Mouse (Mus musculus) layer of hippocampus, adult 9-11 months (tissue): ENCODE results near the gene Arhgap29.

Experiments
- DNase-seq: peaks from one replicate; pipeline ENCODE4 v3.0.0; 2022

Arhgap29 gene

DNA sequence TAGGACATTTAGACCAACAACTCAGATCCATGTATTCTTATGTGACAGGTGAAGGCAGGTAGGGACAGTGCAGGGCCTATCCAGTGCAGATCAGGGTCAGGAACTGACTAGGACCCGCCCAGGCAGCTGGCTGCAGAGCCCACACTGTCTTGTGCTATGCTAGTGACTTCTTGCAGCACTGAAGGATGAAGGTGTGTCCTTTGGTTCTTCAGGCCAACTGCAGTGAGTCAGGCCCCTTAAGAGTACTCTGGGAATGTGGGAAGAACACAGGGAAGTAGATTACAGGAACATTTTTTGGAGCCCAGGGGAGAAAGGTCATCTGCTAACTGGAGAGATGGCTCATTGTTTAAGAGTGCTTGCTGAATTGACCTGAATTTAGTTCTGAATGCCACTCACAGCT, 60.1 kb downstream of the Arhgap29 start:
- DNase-seq = no peak

DNA sequence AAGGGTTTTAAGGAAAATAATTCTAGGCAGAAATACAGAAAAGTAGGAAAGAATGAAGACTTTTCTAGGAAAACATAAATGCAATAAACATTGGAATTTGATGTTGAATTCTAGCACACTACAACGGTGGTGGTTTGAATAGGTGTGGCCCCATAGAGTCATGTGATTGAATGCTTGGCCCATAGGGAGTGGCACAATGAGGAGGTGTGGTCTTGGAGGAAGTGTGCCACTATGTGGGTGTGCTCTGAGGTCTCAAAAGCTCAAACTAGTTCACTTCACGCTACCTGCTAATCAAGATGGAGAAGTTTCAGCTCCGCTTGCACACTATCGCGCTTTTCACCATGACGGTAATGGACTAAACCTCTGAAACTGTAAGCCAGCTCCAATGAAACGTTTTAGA, 66.1 kb downstream of the Arhgap29 start:
- no peak for DNase-seq

DNA sequence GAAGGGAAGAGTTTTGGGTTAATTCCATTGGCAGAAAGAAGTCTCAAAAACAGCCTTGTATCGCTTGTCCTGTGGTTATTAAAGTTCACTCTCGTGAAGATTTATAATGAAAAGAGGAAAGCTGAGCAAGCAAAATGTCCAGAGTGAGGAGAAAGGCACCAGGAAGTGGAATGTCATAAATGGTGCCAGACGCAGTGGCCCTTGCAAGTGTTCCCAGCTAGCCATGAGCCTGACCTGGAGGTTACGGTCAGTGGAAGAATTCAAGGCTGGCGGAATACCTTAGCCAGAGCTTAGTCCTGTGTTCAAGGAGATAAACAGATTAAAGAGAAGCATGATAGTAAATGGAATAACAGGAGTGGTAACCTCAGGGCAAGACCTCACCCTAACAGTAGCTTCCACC, 66.8 kb downstream of the Arhgap29 start:
- DNase-seq = no peak

DNA sequence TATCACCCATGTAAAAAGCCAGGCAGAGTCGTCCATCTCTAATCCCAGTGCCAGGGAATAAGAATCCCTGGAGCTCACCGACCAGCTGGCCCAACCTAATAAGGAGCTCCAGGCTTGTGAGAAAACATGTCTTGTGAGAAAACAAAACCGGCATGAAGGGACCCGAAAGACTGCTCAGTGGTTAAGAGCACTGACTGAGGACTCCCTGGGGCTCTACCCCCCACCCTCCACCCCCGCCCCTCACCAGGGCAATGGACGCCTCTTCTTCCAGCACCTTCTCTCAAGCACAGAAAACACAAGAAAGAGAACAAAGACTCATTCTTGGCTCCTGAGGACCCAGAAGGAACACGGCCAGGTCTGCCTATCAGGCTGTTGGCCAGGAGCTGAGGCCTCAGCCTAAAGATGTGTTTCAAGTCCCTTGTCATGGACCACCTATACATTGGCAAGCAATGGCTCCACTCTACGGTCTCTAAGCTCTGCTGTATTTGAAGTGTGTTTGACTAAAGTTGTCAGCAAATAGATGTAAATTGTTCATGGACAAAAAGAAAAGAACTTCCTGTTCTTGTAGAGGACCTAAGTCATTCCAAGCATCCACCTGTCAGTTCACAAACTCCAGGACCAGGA, 68.8 kb downstream of the Arhgap29 start:
- no peak for DNase-seq

DNA sequence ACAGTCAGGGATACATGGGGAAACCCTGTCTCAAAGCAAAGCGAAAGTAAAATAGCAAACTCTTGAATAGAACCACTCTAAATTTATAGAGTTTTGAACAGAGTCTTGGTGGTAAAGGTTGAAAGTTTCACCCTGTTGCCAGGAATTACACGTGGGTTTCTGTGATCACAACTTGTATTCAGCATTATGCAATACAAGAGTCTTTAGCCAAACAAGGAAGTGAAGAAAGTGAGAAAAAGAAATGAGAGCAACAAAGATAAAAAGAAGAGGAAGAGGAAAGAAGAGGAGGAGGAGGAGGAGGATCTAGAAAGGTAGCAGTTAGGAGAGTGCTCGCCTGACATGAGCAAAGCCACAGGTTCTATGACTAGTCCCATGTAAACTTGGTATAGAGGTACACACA, 70.0 kb downstream of the Arhgap29 start:
- no peak for DNase-seq

DNA sequence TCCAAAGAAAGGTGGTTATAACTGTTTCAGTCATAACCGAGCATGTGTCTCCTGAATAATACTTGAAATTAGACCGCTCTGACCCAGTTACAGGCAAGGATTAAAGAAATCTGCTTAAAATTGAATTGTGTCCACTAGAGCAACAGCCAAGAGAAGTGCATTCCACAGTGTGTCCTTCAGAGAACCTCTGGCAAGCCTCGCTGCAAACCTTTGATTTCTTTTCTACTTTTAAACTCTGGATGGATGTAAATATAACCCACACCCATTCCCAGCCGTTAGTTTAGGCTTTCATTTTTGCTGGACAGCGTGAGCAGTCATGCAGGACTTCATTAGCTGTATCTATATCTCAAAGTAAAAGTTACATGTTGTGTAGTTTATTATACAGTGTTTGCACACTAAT, 74.3 kb downstream of the Arhgap29 start:
- no peak for DNase-seq

DNA sequence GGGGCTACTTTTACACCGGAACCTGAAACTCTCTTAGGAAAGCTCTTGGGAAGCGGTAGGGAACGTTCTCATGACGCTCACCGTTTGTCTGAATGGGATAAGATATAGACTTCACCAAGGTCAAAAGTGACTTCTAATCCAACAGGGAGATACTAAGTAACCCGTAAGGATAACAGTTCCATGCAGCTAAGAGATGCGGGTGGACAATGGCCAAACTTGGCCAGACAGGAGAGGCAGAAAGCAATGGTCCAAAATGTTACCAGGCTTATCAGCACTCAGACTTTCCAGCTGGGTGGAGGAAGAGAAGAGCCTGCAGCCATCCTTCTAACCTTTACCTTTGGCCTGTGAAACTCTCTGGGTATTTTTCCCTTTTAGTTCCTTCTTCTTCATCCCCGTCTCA, 75.4 kb downstream of the Arhgap29 start:
- DNase-seq = no peak

DNA sequence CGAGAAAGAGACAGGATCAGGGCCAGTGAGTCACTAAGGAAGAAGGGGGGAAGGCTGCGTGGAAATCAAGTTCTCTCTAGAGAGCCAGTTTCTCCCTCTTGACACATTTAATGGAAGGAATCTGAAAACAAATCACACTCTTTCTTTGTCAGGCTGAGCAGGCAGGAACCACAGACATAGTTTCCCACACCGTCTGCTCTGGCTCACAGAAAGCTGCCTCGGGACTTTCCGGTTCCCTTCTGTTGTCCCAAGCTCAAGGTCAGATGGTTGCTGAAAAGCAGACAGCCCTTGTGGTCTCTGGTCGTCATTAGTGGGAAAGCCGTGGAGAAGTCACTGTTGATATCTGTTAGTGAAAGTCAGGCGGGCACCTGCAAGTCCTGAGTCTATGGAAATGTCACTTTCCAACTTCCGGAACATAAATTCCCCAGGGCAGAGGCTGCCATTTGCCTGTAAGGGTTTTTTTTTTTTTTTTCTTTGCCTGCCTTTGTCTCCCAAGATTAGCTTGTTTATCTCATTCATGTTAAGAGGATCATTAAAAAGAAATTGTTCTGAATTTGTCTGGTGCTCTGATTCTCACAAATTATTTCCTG, 81.0 kb downstream of the Arhgap29 start:
- no peak for DNase-seq

DNA sequence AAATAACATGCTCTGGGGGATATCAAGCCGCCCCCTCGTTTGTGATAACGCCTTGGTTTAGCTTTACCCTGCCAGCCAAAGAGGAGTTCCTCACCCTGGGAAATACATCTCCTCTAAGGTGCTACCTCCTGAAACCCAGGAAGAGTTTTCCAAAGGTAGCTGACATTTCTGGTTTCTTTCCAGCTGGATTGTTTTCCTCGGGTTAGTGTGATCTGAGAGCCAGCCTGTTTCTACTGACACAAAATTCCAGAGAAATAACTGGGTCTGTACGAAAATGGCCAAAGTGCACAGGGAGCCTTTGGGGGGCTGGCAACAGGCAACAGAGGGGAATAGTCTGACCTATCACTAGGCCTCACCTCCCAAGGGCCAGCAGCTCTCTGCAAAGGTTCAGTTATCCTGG, 81.9 kb downstream of the Arhgap29 start:
- no peak for DNase-seq

DNA sequence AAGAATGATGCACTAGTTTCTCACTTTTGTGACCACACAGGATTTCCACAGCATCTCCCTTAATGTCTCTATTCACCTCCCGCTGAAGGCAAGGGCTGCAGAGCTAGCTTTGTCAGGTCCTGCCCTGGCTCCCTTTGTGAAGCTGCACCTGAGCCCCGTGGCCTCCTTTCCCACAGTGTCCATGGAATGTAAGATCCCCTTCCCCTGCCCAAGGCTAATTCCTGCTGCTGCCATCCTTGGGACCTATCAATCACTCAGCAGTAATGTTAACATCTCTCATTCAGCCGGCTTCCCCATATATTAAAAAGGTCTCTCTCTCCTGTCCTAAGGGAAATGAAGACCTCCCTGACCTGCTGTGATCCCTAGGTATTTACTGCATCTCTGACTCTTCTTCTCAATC, 82.8 kb downstream of the Arhgap29 start:
- DNase-seq = no peak

DNA sequence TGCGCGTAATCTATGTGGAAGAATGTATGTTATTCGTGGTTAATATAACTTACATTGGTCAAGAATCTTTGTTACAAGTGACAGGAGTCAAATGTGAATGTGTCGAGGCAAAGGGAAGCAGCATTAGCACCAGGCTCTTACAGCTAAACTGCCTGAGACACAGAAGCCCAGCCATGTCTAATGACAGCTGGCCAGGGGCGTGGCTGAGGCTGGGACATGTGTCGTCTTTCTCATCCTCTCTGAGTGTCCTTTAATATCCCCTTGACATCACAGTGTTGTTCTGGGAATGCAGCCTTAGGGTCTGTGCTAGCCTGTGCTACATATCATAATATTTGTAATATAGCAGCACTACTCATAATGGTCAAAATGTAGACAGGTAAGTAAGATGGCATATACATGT, 88.2 kb downstream of the Arhgap29 start:
- no peak for DNase-seq

DNA sequence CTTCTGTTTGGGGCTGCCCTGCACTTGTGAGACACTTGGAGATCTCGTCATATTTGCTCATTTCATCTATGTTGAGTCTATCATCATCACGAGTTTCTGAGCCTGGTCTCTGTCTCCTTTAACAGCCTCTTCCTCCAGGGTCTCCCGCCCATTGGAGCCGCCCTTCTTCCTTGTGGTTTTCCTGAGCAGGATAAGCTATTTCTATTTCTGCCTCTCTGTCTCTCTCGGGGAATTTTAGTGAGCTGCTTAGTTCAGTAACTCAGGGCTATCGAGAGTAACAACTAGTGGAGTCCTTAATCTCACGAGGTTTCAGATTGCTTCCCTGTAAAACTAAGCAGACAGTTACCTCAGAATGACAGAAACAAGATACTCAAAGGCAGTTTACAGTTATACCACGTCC, 90.8 kb downstream of the Arhgap29 start:
- DNase-seq = no peak

DNA sequence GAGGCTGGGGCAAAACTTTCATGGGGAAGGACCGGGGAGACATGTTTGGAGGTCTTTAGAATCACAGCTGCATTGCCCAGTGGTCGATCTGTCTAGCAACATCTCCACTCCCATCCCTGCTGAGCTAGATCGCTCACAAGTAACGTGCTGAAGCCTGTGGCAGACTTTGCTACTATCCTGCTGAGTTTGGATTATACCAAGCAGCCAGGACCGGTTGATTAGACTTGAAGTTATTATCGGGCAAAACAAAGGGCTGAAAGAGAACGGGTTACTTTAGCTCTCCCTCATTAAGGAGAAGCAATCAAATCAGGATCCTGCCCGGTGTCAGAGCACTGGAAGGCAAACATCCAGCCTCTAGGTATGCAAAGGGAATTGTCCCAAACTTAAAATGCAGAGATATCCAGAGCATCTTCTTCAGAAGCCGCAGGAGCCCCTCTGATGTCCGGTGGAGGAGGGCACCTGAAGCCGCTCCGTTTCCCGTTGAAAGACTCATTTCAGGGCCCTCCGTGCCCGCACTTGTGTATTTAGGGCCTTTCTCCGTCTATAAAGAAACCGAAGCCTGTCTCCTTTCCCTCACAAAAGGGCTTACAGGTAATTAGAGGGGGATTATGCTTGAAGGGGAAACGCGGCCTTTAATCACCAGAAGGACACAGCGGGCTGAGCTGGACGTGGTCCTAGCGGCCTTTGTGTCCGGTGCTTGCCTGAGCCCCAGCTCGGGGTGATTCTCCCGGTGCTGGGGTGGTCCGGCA, 91.6 kb downstream of the Arhgap29 start, which contains the start of gene Abca4:
Gene Abca4, plus strand, starts transcription at position 645 of the 749 bp plus-strand sequence.
- DNase-seq = no peak

DNA sequence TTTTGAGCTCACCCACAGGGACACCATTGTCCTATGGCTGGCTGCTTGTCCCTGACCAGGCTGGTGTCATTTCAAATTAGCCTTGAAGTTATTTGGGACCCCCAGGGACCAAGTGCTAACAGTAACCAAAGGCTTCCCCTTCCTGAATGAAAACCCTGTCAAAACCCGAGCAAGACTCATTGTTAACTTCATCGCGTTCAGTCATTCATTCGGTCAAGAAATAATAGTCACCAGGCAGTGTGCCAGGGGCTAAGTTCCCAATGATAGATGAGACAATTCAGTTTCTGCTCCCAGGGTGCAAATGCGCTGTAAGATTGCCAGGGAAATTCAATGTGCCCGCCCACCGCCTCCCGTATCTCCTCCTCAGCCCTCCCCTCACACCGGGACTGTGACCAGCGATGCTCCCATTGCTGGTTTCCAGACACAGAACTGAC, 93.9 kb downstream of the Arhgap29 start:
- DNase-seq = no peak

DNA sequence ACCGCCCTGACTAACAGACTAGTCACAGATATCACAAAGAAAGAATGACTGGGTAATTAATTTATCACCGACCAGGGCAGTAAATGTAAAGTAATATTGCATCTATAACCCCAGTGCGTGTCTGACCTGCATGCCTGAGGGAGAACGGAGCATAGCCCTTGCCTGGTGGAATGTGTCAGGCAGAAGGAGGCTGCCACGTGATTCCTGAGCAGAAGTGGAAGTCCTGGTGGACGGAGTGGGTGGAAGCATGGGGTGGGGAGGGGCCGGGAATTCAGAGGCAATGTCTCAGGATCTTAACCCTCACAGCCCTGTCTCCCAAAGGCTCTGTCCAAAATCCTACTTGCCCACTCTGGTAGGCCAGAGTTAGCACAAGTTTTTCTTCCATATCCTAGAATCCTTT, 95.1 kb downstream of the Arhgap29 start:
- DNase-seq = no peak

DNA sequence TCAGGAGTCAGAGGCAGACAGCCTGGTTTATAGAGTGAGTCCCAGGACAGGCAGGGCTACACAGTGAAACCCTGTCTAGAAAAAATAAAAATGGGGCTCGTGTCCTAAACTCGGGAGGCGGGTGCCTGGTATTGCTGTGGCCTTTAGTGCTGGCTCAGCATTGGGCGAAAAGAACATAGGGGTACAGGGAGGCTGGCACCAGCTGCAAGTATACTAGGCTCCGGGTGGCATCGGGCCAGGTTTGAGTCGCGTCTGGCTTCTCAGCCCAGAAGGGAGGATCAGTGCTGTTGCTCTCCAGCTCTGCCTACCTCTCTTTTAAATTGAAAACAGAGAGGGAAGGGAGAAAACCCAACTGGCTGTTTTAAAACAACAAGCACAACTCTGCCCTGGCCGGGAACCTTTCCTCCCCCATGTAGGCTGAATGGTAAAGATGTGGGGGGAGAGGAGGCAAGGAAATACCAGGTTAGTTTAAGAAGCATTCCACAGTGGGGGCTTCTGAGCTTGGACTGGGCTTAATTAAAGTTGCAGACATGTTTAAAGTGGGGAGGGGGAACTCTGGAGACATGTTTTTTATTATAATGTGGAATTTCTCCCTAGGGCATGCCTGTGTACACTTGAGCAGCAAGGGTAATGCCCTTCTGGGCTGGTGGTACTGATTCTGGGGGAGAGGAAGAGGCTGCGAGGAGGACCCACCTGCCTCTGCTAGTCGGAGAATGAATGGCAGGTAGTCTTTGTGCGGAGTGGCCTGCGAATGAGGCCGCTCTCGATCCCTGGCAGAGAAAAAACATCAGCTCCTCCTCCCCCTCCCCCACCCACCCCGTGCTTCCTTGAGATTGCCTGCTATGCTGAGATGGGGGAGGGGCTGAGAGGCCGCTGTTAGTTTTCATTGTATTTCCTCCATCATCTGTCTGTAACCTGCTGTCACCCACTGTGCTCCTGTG, 95.8 kb downstream of the Arhgap29 start:
- peak; percentile 71 for DNase-seq

DNA sequence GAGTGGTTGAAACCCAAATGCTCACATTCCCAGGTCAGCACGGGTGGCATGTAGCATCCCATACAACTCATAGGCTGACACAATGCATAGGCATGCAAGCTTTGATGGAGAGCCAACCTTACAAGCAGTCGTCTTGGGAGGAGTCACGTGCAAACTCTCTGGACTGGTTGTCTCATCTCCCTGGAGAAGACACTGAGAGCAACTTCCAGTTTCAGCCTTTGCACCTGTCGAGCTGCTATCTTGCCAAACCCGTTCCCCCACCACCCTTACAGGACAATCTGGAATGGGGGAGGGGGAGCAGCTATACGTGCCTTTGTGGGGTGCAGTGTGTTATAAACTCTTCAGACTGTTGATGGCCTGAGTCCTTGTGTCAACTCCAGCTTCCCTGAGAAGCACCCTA, 96.8 kb downstream of the Arhgap29 start:
- no peak for DNase-seq

DNA sequence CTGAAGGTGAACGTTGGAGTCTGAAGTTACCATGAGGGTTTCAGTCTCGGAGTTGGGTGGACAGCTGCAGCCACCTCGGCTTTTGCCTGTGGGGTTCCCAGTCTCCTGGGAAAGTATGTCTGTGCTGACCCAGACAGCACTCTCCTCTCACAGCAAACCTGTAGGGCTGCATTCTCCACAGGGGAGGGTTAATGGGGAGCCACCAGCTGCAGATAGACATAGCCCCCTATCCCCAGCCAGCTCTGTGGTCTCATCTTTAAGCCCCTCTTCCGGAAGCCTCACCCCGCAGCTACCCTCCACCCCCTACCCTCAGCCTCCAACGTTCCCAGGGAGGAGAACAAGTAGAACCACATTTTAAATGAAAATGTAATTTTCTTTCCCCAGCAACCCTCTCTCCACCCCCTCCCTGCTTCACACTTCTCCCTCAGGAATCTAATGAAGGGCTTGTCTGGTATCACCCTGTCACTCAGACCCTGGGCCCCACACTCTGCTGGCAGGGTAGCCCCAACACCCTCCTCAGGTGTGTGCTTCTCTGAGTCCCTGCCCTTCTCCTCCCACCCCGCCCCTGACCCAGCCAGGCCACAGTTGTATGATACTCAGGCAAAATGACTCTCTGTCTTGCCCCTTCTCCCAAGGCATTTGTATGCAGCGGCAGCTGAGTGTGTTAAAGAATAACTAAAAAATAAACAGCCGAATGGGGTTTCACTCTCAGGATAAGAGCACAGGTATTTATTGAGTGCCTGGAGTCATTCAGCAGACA, 106.3 kb downstream of the Arhgap29 start:
- no peak for DNase-seq

DNA sequence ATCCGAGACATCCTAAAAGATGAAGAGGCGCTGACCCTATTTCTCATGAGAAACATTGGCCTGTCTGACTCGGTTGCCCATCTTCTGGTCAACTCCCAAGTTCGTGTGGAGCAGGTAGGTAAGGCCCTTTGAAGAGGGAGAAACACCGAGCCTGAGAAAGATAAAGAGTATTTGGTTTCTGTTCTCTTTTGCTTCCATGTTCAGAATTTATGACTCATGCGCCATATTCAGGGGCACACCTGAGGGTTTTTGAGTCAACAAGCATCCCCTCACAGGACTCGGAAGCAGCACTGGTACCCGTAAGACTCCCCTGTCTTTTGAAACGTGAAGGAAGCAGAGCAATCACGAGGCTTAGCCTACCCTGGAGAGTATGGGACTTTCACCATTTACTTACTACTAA, 110.2 kb downstream of the Arhgap29 start:
- no peak for DNase-seq

DNA sequence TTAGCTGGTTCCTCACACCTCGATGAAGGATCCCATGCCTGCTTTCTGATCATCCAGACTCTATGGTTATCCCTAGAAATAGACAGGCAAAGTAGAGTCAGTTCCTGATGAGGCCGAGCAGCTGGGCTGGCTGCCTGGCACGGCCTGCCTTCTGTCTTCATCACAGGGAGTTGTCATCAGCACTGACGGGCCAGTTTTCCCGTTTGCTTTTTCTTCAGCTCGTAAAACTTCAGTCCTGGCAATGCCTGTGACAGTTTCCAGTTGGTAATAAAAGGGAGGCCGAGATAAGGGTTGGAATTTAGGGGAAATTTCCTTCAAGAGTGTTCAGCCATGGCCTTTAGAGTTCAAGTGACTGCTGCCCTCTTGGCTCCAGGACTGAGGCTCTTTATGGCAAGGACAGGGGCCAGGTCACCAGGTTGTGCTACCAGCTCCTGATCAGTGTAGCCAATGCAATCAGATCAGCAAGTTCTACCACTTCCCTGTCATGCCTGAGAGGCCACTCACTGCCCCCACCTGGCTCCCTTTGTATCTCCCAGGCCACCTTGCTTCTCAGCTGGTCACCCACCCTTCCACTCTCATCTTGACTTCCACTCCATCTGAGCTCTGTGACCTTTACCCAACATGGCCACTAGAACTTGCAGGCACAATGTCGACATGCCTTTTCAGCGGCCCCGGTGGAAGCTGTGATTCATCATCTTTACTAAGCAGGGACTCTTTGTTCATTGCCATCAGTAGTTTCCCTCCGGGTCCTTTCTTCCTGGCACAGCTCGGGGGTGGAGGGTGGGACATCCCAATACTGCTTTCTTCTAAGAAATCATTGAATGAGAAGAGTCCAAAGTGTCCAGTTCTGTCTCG, 112.4 kb downstream of the Arhgap29 start:
- DNase-seq = no peak
